Mouse (Mus musculus): ENCODE measurements around the gene Hnrnpr. TPM values are rescaled to one million over a fixed set of nuclear protein-coding genes. Genes with fewer than 3 reads are reported as not detected.

The Hnrnpr gene
- polyA plus RNA-seq, 1 experiment from 2014 or later = 63.8 TPM

DNA sequence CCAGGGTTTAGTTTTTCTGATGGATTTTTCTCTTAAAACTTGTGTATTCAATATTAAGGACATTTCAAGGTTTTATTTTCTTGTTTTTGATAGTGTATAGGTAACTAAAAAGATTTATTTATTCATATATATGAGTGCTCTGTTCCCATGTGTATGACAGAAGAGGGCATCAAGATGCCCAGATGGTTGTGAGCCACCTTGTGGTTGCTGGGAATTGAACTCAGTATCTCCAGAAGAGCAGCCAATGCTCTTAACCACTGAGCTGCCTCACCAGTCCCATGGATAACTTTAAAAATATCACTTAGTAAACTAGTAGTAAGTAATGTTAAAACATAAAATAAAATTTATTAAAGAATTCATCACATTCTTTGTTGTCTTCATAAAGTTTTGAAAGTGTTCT lies 17.4 kb downstream of the Hnrnpr start:
- peaks cover 5% of the 10 kb centered on the region; the same call in 1 of the 2 replicates for H3K36me3 ChIP-seq (ENCODE audit: inconsistent target)
- H3K79me2 ChIP-seq (ENCODE audit: inconsistent target) = peaks cover 23% of the 10 kb centered on the region
- H3K4me3 ChIP-seq (ENCODE audit: inconsistent target) = no peak overlapping the region
- no peak overlapping the region for H3K27ac ChIP-seq

DNA sequence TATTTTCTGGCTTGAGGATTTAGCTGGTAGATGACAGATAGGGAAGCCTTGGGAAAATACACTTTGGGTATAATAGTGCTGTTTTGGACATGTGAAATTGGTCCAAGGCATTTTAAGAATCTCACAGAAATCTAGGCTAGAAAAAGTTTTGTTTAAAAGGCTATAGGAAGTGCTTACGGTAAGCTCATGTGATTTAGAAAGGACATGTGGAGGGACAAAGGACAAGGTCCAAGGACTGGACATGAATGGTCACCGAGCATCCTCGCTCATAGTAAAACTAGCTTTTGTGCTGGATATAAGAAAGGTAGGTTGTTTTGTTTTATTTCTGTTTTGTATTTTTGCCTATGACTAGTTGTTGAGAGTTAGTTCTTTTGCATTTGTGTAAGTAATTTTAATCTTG lies 21.0 kb downstream of the Hnrnpr start:
- Histone ChIP-seq H3K36me3 (ENCODE audit: inconsistent target) (peaks cover 7% of the 10 kb centered on the region; the same call in 1 of the 2 replicates), H3K4me3 (ENCODE audit: inconsistent target) (no peak overlapping the region), H3K27ac (no peak overlapping the region), H3K79me2 (ENCODE audit: inconsistent target) (no peaks in the 10 kb centered on the region; the same call in 1 of the 2 replicates)
- WGBS (ENCODE audit: missing documents) = 91% methylated on average over 3 of the region's 3 CpGs

DNA sequence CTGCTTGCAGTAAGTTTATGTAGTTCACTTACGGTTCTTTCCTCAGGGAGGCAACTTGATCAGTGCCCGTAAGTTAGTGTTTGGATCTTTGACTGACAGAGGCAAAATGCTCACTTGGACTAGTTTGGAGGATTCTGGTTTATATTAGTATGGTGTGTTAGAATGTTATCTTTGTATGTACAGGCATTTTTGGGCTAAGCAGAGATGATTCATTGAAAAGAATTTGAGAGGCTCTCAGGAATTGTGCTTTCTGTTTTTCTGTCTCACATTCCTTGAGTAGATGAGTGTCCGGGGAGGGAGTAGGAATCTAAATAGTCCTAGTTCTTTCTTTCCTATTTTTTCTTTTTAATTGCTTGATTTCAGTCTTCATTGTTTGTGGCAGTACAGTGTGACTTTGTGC lies 22.4 kb downstream of the Hnrnpr start:
- H3K4me3 ChIP-seq (ENCODE audit: inconsistent target) = no peak overlapping the region
- no peaks in the 10 kb centered on the region; the same call in 1 of the 2 replicates for H3K79me2 ChIP-seq (ENCODE audit: inconsistent target)
- H3K27ac ChIP-seq = no peak overlapping the region
- H3K36me3 ChIP-seq (ENCODE audit: inconsistent target) = peaks cover 14% of the 10 kb centered on the region; the same call in 1 of the 2 replicates
- WGBS (ENCODE audit: missing documents) = 96% methylated on average over 3 of the region's 3 CpGs

DNA sequence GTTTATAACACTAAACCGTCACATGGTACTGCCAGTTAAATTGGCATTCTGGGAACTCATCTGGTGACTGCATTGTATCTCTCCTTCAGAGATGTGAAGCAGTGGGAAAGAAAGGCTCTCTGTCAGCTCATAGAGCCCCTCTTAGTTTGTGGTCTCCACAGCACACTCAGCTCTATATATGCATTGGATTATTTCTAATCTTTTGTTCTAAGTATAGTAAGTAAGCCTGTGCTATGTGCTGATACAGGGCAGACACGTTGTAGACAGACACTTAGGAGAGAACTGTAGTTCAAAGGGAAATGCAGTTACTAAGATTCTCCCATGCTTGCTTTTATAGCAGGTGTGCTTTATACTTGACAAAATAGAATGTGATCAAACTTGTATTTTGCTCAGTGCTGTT lies 24.3 kb downstream of the Hnrnpr start:
- H3K79me2 ChIP-seq (ENCODE audit: inconsistent target) = no peaks in the 10 kb centered on the region; the same call in 1 of the 2 replicates
- H3K4me3 ChIP-seq (ENCODE audit: inconsistent target) = no peak overlapping the region
- no peak overlapping the region for H3K27ac ChIP-seq
- 94% methylated on average over 2 of the region's 2 CpGs for WGBS (ENCODE audit: missing documents)
- H3K36me3 ChIP-seq (ENCODE audit: inconsistent target) = peaks cover 10% of the 10 kb centered on the region; the same call in 1 of the 2 replicates

DNA sequence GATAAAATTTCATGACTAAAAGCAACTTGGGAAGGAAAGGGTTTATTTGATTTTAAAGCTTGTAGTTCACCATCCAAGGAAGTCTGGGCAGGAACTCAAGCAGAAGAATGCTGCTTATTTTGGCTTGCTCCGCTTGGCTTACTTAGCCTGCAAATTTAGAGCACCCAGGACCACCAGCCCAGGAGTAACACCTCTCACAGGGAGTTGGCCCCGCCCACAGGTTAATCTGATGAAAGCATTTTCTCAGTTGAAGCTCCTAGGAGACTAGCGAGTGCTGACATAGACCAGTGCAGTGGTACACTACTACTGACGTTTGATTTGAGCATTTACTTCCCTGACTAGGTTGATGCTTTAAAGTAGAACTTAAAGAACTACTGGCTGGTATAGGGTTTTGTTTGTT lies 26.4 kb downstream of the Hnrnpr start:
- H3K36me3 ChIP-seq (ENCODE audit: inconsistent target) = 0 out of 2 replicates have a peak, but pooled peaks cover 9% of the 10 kb centered on the region
- 94% methylated on average over 4 of the region's 4 CpGs for WGBS (ENCODE audit: missing documents)
- H3K79me2 ChIP-seq (ENCODE audit: inconsistent target) = no peaks in the 10 kb centered on the region; the same call in 1 of the 2 replicates
- H3K27ac ChIP-seq = no peak overlapping the region
- H3K4me3 ChIP-seq (ENCODE audit: inconsistent target) = no peak overlapping the region

DNA sequence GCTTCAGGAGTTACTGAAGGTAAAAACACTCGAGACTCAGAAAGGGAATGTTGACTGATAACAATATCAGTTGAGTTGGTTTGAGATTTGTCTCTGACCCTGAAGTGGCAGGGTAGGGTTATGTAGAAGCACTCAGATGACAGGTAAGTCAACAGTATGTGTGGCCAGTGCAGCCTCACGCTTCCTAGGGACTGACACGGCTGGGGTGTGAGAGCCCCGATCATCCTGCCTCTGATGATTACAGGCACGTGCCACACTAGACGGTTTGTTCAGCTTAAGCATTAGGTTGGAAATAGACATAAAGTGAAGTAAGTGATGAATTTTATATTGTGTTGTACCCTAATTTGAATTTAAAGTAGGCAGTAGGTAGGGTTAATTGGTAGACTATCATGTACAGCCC lies 38.9 kb downstream of the Hnrnpr start:
- no peak overlapping the region for H3K4me3 ChIP-seq (ENCODE audit: inconsistent target)
- no peaks in the 10 kb centered on the region for H3K79me2 ChIP-seq (ENCODE audit: inconsistent target)
- no peak overlapping the region for H3K27ac ChIP-seq
- 0 out of 2 replicates have a peak, but pooled peaks cover 7% of the 10 kb centered on the region for H3K36me3 ChIP-seq (ENCODE audit: inconsistent target)
- WGBS (ENCODE audit: missing documents) = 100% methylated on average over 6 of the region's 6 CpGs

DNA sequence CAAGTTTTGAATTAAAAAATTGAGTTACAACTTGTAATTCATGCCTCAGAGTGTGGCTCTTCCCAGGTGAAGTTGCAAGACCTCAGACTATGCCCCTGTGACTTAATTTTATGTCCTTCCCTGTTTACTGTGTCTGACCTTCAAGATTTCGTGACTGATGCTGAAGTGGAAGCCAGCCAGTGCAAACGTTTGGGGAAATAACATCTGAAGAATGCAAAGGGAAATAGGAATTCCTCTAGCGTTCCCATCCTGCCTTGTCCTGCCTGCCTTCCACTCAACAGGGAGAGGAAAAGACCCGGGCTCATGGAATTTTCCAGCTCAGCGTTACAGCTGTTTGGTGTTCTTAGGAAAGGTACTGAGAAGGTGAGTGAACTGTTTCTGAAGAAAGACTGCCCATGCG lies 46.3 kb downstream of the Hnrnpr start:
- Histone ChIP-seq H3K36me3 (ENCODE audit: inconsistent target) (no peaks in the 10 kb centered on the region), H3K27ac (no peak overlapping the region), H3K4me3 (ENCODE audit: inconsistent target) (no peak overlapping the region), H3K79me2 (ENCODE audit: inconsistent target) (no peaks in the 10 kb centered on the region)
- WGBS (ENCODE audit: missing documents) = 92% methylated on average over 6 of the region's 6 CpGs

DNA sequence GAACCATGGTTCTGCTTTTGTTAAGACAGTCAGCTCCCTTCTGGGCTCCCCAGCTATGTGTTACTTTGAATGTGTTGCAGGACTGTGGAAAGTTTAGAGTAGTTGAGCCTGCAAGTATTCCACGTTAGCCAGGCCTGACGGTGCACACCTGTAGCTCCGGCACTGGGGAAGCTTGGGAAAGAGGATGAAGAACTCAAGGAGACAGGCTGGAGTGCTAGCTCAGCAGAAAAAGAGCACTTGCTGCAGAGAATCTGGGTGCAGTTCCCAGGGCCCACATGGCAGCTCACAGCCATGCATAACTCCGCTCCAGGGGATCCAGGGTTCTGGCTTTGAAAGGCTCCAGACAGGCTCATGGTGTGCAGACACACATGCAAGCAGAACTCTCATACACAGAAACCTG lies 46.7 kb downstream of the Hnrnpr start:
- 98% methylated on average over 4 of the region's 4 CpGs for WGBS (ENCODE audit: missing documents)
- Histone ChIP-seq H3K79me2 (ENCODE audit: inconsistent target) (no peaks in the 10 kb centered on the region), H3K27ac (no peak overlapping the region), H3K36me3 (ENCODE audit: inconsistent target) (no peaks in the 10 kb centered on the region), H3K4me3 (ENCODE audit: inconsistent target) (no peak overlapping the region)

DNA sequence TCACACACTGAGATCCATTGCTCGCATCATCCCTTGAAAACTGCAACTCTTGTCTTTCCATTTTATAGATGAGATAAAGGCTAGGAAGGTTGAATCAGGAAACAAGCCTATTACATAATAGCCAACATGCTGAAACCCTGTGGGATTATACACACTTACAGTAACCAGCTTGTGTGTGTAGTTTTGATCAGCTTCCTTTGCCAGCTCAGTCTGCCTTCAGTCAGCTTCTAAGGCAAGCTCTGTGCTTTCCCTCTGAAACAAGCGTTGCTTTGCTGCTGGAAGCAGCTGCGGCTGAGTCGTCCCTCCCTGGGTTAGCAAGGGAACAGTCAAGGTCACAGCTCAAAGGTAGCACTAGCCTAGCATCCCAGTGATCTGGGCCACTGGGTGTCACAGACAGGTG lies 57.1 kb downstream of the Hnrnpr start:
- Histone ChIP-seq H3K4me3 (ENCODE audit: inconsistent target) (no peak overlapping the region), H3K36me3 (ENCODE audit: inconsistent target) (no peaks in the 10 kb centered on the region), H3K79me2 (ENCODE audit: inconsistent target) (no peaks in the 10 kb centered on the region), H3K27ac (no peak overlapping the region)
- 72% methylated on average over 4 of the region's 4 CpGs for WGBS (ENCODE audit: missing documents)

DNA sequence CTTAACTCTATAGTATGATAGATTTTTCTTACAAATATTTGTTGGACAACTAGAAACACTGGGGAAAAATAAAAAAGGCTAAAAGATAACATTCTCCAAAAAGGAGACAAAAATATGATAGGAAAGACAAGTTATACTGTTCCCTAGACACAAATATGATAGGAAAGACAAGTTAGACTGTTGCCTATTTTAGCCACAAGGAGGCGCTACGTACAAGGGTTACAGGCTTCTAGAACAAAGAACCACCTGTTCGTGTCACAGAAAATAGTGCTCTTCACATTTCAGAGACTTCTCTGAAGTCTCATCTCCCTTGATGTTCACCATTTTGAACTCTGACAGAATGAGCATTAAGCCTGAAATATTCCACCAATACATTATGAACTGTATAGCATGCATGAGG lies 59.0 kb downstream of the Hnrnpr start:
- Histone ChIP-seq H3K4me3 (ENCODE audit: inconsistent target) (no peak overlapping the region), H3K36me3 (ENCODE audit: inconsistent target) (no peaks in the 10 kb centered on the region), H3K27ac (no peak overlapping the region), H3K79me2 (ENCODE audit: inconsistent target) (no peaks in the 10 kb centered on the region)
- WGBS (ENCODE audit: missing documents) = 2% methylated on average over 3 of the region's 3 CpGs

DNA sequence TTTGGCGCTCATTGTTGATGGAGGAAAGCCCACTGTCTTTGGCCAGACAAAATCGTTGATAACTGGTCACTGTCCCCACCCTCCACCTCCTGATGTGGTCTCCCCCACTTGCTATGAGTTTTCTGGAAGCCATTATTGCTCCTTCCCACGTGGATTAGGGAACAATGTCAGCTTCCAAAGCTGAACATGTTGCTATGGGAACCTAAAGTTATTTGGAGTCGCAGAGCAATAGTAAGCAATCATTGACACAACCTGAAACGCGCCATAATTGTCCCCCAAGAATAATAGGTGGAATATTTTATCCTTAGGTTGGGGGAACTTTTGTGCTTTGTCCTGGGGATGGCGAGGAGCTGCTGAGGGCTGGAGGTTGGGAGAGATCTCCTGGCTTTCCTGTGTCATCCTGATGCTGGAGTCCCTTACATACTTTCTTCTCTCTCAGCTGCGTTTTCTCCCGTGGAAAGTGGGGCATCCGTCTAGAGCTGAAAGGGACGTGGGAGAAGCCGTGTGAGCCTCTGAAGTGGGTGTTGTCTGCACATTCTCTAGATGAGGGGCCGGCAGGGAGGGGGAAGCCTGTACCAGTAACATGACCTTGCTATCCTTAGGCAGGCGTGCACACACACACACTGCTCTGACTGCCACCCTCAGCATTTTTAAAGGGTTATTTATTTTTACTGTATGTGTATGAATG lies 62.9 kb downstream of the Hnrnpr start:
- no peaks in the 10 kb centered on the region for H3K36me3 ChIP-seq (ENCODE audit: inconsistent target)
- no peaks in the 10 kb centered on the region for H3K79me2 ChIP-seq (ENCODE audit: inconsistent target)
- no peak overlapping the region for H3K27ac ChIP-seq
- 80% methylated on average over 14 of the region's 14 CpGs for WGBS (ENCODE audit: missing documents)
- H3K4me3 ChIP-seq (ENCODE audit: inconsistent target) = no peak overlapping the region

DNA sequence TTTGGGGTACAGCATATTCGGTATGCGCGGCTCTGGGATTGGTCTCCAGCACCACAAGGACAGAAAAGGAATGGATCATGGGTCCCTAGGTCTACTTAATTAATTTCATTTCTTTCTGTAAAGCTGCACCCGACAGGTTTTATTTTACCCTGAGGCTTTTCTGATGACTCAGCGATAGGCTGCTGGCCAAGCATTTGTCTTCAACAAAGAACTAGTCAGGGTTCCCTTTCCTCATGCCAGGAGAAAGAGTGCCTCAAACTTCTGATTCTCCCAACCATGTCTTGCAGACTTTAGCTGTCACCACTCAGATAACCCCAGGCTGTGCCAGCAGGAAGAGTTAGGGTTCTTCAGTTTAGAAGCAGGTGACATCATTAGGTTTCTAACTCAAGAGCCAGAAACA lies 66.3 kb downstream of the Hnrnpr start:
- Histone ChIP-seq H3K4me3 (ENCODE audit: inconsistent target) (no peak overlapping the region), H3K79me2 (ENCODE audit: inconsistent target) (no peaks in the 10 kb centered on the region), H3K27ac (no peak overlapping the region), H3K36me3 (ENCODE audit: inconsistent target) (no peaks in the 10 kb centered on the region)
- 67% methylated on average over 5 of the region's 5 CpGs for WGBS (ENCODE audit: missing documents)

DNA sequence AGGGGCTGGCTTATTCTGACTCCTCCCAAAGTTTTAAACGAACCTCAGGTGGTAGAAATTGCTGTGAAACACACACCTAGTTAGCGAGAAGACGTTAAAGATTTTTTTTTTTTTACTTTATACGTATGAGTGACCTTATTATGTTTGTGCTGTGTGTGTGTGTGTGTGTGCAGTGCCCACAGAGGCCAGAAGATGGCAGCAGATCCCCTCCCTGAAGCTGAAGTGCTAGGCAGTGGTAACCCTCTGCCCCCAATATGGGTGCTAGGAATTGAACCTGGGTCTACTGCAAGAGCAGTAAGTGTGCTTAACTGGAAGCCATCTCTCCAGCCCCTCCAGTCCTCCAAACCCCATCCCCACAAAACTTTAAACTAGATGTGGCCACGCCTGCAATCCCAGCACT lies 72.3 kb downstream of the Hnrnpr start:
- H3K36me3 ChIP-seq (ENCODE audit: inconsistent target) = no peaks in the 10 kb centered on the region
- 89% methylated on average over 5 of the region's 5 CpGs for WGBS (ENCODE audit: missing documents)
- H3K4me3 ChIP-seq (ENCODE audit: inconsistent target) = no peak overlapping the region
- no peak overlapping the region for H3K27ac ChIP-seq
- H3K79me2 ChIP-seq (ENCODE audit: inconsistent target) = no peaks in the 10 kb centered on the region

DNA sequence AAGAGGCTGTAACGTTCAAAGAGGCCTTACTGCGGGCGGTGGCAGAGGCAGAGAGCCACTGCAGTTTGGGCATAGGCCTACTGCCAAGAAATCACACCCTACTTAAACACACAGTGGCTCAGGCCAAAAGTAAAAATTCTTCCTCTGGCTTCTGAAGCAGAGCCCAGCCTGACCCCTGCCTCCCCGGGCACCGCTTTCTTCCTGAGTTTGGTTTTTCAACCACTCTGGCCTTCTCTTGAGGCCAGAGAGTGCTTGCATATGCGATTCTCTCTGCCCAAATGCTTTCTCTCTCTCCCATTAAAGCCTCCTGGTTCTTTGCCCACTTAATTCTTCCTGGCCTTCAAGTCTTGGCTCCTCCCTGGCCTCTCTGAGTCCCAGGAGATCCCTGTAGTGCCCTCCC lies 73.1 kb downstream of the Hnrnpr start:
- Histone ChIP-seq H3K4me3 (ENCODE audit: inconsistent target) (no peak overlapping the region), H3K36me3 (ENCODE audit: inconsistent target) (no peaks in the 10 kb centered on the region), H3K79me2 (ENCODE audit: inconsistent target) (no peaks in the 10 kb centered on the region), H3K27ac (no peak overlapping the region)
- WGBS (ENCODE audit: missing documents) = 98% methylated on average over 6 of the region's 6 CpGs

DNA sequence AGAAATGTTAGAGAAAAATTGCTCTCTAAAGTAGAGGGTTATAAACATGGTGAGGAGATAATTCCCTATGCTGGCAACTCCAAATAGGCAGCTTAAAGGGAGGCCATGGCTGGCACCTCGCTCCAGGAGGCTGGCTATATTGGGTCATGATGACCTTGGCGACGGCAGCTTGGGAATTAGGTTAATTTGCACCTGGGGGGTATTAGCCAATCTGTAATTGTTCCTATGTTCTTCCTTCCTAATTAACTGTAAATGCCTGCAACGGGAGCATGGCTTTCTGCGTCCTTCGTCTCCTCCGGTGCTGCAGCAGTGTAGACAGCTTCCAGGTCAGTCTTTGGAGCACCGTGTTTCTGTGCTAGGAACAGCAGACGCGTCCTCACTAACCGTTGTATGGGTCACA lies 76.5 kb downstream of the Hnrnpr start:
- Histone ChIP-seq H3K79me2 (ENCODE audit: inconsistent target) (no peaks in the 10 kb centered on the region), H3K36me3 (ENCODE audit: inconsistent target) (no peaks in the 10 kb centered on the region), H3K4me3 (ENCODE audit: inconsistent target) (no peak overlapping the region), H3K27ac (no peak overlapping the region)
- 65% methylated on average over 11 of the region's 11 CpGs for WGBS (ENCODE audit: missing documents)

DNA sequence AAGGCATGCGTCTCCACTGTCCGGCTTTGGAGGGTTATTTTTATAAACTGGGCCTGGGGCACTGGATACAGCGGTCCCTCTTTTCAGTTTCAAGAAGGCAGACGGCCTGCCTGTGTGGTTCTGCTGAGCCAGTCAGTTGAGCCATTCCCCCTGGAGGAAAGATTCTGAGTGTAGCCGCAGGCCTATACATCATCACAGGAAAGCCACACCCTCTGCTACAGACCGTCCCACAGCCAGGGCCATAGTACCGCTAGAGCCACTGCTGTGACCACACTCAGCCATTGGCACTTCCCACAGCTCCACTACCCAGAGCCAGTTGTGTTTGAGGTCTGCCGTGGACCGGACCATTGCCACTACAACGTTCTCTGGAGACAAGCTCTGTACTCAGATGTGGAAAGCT lies 91.1 kb downstream of the Hnrnpr start:
- H3K79me2 ChIP-seq (ENCODE audit: inconsistent target) = no peaks in the 10 kb centered on the region
- 83% methylated on average over 10 of the region's 10 CpGs for WGBS (ENCODE audit: missing documents)
- H3K27ac ChIP-seq = no peak overlapping the region
- no peak overlapping the region for H3K4me3 ChIP-seq (ENCODE audit: inconsistent target)
- no peaks in the 10 kb centered on the region for H3K36me3 ChIP-seq (ENCODE audit: inconsistent target)
